Mouse (Mus musculus): ENCODE data around the gene Sprr2j-ps.

DNA sequence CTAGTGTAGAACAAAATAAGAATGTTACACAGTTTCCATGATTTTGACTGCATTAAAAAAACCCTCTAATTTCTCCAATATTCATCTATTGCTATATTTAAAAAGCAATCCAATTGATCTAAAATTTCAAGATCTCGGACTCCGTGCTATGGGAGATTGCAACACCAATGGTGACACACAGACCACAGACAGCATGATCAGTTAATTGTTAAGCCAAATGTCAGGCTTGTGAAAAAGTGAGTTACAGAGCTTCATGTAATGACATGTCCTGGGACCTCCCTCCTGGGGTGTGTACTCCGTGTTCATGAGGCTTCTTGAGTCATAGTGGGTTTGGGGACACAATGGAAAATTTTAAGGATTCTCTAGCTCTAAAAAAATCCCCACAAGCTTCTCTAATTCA lies 22.3 kb downstream of the Sprr2j-ps start:
- TF ChIP-seq CTCF (conservative IDR thresholded peaks at IDR 0.05; ENCODE audit: insufficient read depth, insufficient read length, low read depth, low read length) (no peak), POLR2A (IDR thresholded peaks at IDR 0.05; ENCODE audit: low read depth, low read length) (no peak)
